In genomic region chr2:132208246-132208881, GRCm38 (mm10) we compare ENCODE assay signal across 17 mouse cellular contexts. TPM values are rescaled to one million over a fixed set of nuclear protein-coding genes. Genes with fewer than 3 reads are reported as not detected.
DNase-seq lines count a peak whose midpoint lies in the region; ATAC-seq and TF ChIP-seq lines count a peak whose summit lies in the region.
"Had no signal": no experiment of that assay in that cellular context is flagged by ENCODE, and none has a peak within 500 bp of the region (broad histone marks: within the 10 kb centered on the region; RNA-seq: fewer than 3 reads in every experiment).

No protein-coding gene starts in this region.

- in situ Hi-C loops in ES-E14 (cut with MboI; ENCODE audit: low sequenced_read_pairs in 2 of 2, unreplicated experiment in 2 of 2) = no loop called here

- no peak for TF ChIP-seq POLR2A in kidney, adult 2 months (IDR thresholded peaks at IDR 0.05; ENCODE audit: low read depth, low read length)

- no peak for TF ChIP-seq EP300 in liver, embryonic 14.5 days (IDR thresholded peaks at IDR 0.05; ENCODE audit: low read depth)

- TF ChIP-seq CTCF in kidney, adult 2 months (conservative IDR thresholded peaks at IDR 0.05; ENCODE audit: insufficient read depth, insufficient read length, low read depth, low read length) = no peak
- TF ChIP-seq CTCF in liver, embryonic 14.5 days (IDR thresholded peaks at IDR 0.05; ENCODE audit: low read depth) = no peak

- no peaks in the 10 kb centered on the region for H3K9me3 ChIP-seq in ES-E14 (ENCODE audit: control insufficient read depth, insufficient read depth, low read depth, low read length)
- no peaks in the 10 kb centered on the region for H3K9me3 ChIP-seq in liver, embryonic 14.5 days (ENCODE audit: control insufficient read depth, low read length)
- H3K9me3 ChIP-seq: forebrain, embryonic 15.5 days; limb, embryonic 13.5 days; midbrain, embryonic 15.5 days; neural tube, embryonic 12.5 days had no signal

- no peak overlapping the region for H3K4me3 ChIP-seq in kidney, adult 2 months (ENCODE audit: insufficient read depth, low read depth, low read length)
- H3K4me3 ChIP-seq in ES-E14 (ENCODE audit: insufficient read depth in 1 of 2, low read depth in 1 of 2, low read length in 2 of 2, poor library complexity in 1 of 2, severe bottlenecking in 1 of 2) = no peak overlapping the region
- no peak overlapping the region for H3K4me3 ChIP-seq in liver, embryonic 14.5 days (ENCODE audit: insufficient read depth in 1 of 2, low read depth in 2 of 2, low read length in 2 of 2)
- H3K4me3 ChIP-seq: forebrain, embryonic 15.5 days; limb, embryonic 13.5 days; midbrain, embryonic 15.5 days; neural tube, embryonic 12.5 days had no signal

- ATAC-seq in liver, embryonic 14.5 days (ENCODE audit: insufficient read depth) = 0 out of 2 replicates have a peak, but pooled peaks have one; percentile 43
- ATAC-seq: forebrain, embryonic 15.5 days; hindbrain, postnatal 0 days; midbrain, embryonic 15.5 days had no signal

- no peaks in the 10 kb centered on the region for H3K36me3 ChIP-seq in kidney, adult 2 months (ENCODE audit: control insufficient read depth, insufficient read depth, low read length)
- no peaks in the 10 kb centered on the region for H3K36me3 ChIP-seq in ES-E14 (ENCODE audit: control insufficient read depth, insufficient read depth, low read length, poor library complexity, severe bottlenecking)
- H3K36me3 ChIP-seq in liver, embryonic 14.5 days (replicated peaks; ENCODE audit: control insufficient read depth, insufficient read depth, low read depth) = no peaks in the 10 kb centered on the region
- H3K36me3 ChIP-seq: forebrain, embryonic 15.5 days; limb, embryonic 13.5 days; midbrain, embryonic 15.5 days; neural tube, embryonic 12.5 days had no signal

- peak; percentile 21 for DNase-seq in kidney, adult 2 months
- no peak for DNase-seq in kidney, adult 9 months
- no peak for DNase-seq in ES-E14 (ENCODE audit: low read depth, low spot score)
- peak; percentile 50 for DNase-seq in adrenal gland, postnatal 25 days
- peak; percentile 7 to 24 (median 17) for DNase-seq in liver, embryonic 14.5 days (ENCODE audit: low read depth in 3 of 3, low spot score in 3 of 3)
- DNase-seq in layer of hippocampus, postnatal 10 days (ENCODE audit: low spot score in 2 of 2) = no peak
- DNase-seq in layer of hippocampus, adult 8-10 months (ENCODE audit: low spot score in 2 of 2) = no peak
- DNase-seq in spleen, postnatal 36 days (ENCODE audit: low spot score in 2 of 2) = no peak
- DNase-seq: cerebellum, postnatal 25 days; lung, postnatal 14 days; right cerebral cortex, adult 18-20 months; thymus, adult 2 months had no signal

- H3K27me3 ChIP-seq in kidney, adult 2 months (replicated peaks; ENCODE audit: control insufficient read depth, insufficient read depth, low read length) = no peaks in the 10 kb centered on the region
- H3K27me3 ChIP-seq in liver, embryonic 14.5 days (ENCODE audit: control insufficient read depth, insufficient read depth, low read length) = no peaks in the 10 kb centered on the region
- H3K27me3 ChIP-seq: forebrain, embryonic 15.5 days; limb, embryonic 13.5 days; midbrain, embryonic 15.5 days; neural tube, embryonic 12.5 days had no signal

- H3K4me2 ChIP-seq in liver, embryonic 14.5 days (ENCODE audit: low read depth) = no peak overlapping the region
- H3K4me2 ChIP-seq: forebrain, embryonic 15.5 days; limb, embryonic 13.5 days; midbrain, embryonic 15.5 days; neural tube, embryonic 12.5 days had no signal

- 61% methylated on average over 8 of the region's 8 CpGs for WGBS in kidney, adult 2 months
- WGBS in liver, embryonic 14.5 days (ENCODE audit: insufficient replicate concordance) = 39% methylated on average over 8 of the region's 8 CpGs

- H3K27ac ChIP-seq in kidney, adult 2 months (ENCODE audit: insufficient read depth, low read depth, low read length) = no peak overlapping the region
- H3K27ac ChIP-seq in ES-E14 (ENCODE audit: insufficient read depth, low read depth, low read length, poor library complexity, severe bottlenecking) = no peak overlapping the region
- no peak overlapping the region for H3K27ac ChIP-seq in liver, embryonic 14.5 days
- H3K27ac ChIP-seq: forebrain, embryonic 15.5 days; hindbrain, postnatal 0 days; limb, embryonic 13.5 days; midbrain, embryonic 15.5 days; neural tube, embryonic 12.5 days had no signal

- H3K4me1 ChIP-seq in kidney, adult 2 months (ENCODE audit: control insufficient read depth, insufficient read depth, low read length) = no peaks in the 10 kb centered on the region
- H3K4me1 ChIP-seq in ES-E14 (ENCODE audit: control insufficient read depth in 2 of 2, insufficient read depth in 2 of 2, low read length in 2 of 2, poor library complexity in 1 of 2) = peaks cover 3 to 19% of the 10 kb centered on the region in 2 experiments; a peak in 2 of 4 replicates
- H3K4me1 ChIP-seq in liver, embryonic 14.5 days (replicated peaks; ENCODE audit: control insufficient read depth in 2 of 2, insufficient read depth in 2 of 2, low read length in 1 of 2) = peaks cover 0 to 6% of the 10 kb centered on the region in 2 experiments; a peak in 2 of 4 replicates
- H3K4me1 ChIP-seq: forebrain, embryonic 15.5 days; limb, embryonic 13.5 days; midbrain, embryonic 15.5 days; neural tube, embryonic 12.5 days had no signal

- no peak overlapping the region for H3K9ac ChIP-seq in ES-E14 (ENCODE audit: insufficient read depth, low read depth, low read length, poor library complexity, severe bottlenecking)
- H3K9ac ChIP-seq in liver, embryonic 14.5 days (replicated peaks) = no peak overlapping the region
- H3K9ac ChIP-seq: forebrain, embryonic 15.5 days; limb, embryonic 13.5 days; midbrain, embryonic 15.5 days; neural tube, embryonic 12.5 days had no signal

TF ChIP-seq in ES-E14, 5 proteins besides CTCF, POLR2A, EP300 and RAD21:
- no peak for TF ChIP-seq ZC3H11A (IDR thresholded peaks at IDR 0.05; ENCODE audit: borderline replicate concordance, low read depth, low read length)
- TF ChIP-seq CHD2 (IDR thresholded peaks at IDR 0.05; ENCODE audit: low read depth, low read length) = no peak
- peak; percentile 78 for TF ChIP-seq MAFK (IDR thresholded peaks at IDR 0.05; ENCODE audit: insufficient read depth, low read depth, low read length)

RNA-seq across cellular contexts. Expression of gene Tmem230, which starts 39.2 kb away (rescaled TPM):
- 42.7 and 57.5 TPM in 2 replicates for polyA plus RNA-seq in kidney, adult 2 months (2012; rRNA removed)
- 31.8 and 36.0 TPM in 2 replicates for total RNA-seq in ES-E14 (2012; rRNA removed)
- total RNA-seq in adrenal gland, postnatal 25 days (2021) = 46.2 and 46.4 TPM in 2 replicates
- polyA plus RNA-seq in liver, embryonic 14.5 days (2012; rRNA removed) = 9.0 and 11.8 TPM in 2 replicates
- polyA plus RNA-seq in liver, embryonic 14.5 days (2014; fragmentation: Nextera tagmentation; extraction: Ambion mirVana) = 15.2 and 15.7 TPM in 2 replicates
- total RNA-seq in layer of hippocampus, postnatal 10 days (2021) = 10 to 100 TPM; 24.1 to 26.0 TPM
- total RNA-seq in layer of hippocampus, adult 8-10 months (2022) = 10 to 100 TPM; 26.4 to 34.7 (median 31.1) TPM

RNA-seq across cellular contexts. Expression of gene Pcna, which starts 44.8 kb away (rescaled TPM):
- polyA plus RNA-seq in kidney, adult 2 months (2012; rRNA removed) = 35.9 and 38.2 TPM in 2 replicates
- 296 and 370 TPM in 2 replicates for total RNA-seq in ES-E14 (2012; rRNA removed)
- total RNA-seq in adrenal gland, postnatal 25 days (2021) = 92.6 and 103 TPM in 2 replicates
- 355 and 391 TPM in 2 replicates for polyA plus RNA-seq in liver, embryonic 14.5 days (2012; rRNA removed)
- polyA plus RNA-seq in liver, embryonic 14.5 days (2014; fragmentation: Nextera tagmentation; extraction: Ambion mirVana) = 356 and 377 TPM in 2 replicates
- 10 to 100 TPM; 55.0 to 59.2 TPM for total RNA-seq in layer of hippocampus, postnatal 10 days (2021)
- total RNA-seq in layer of hippocampus, adult 8-10 months (2022) = 10 to 100 TPM; 49.3 to 54.8 (median 50.2) TPM

RNA-seq across cellular contexts. Expression of gene Cds2, which starts 54.6 kb away (rescaled TPM):
- polyA plus RNA-seq in kidney, adult 2 months (2012; rRNA removed) = 47.3 and 48.1 TPM in 2 replicates
- 73.9 and 160 TPM in 2 replicates for total RNA-seq in ES-E14 (2012; rRNA removed)
- total RNA-seq in adrenal gland, postnatal 25 days (2021) = 70.5 and 91.0 TPM in 2 replicates
- polyA plus RNA-seq in liver, embryonic 14.5 days (2012; rRNA removed) = 4.6 TPM in 2 replicates
- 8.8 and 10.1 TPM in 2 replicates for polyA plus RNA-seq in liver, embryonic 14.5 days (2014; fragmentation: Nextera tagmentation; extraction: Ambion mirVana)
- total RNA-seq in layer of hippocampus, postnatal 10 days (2021) = 100 to 1,000 TPM; 165 to 168 TPM
- 100 to 1,000 TPM; 242 to 286 (median 261) TPM for total RNA-seq in layer of hippocampus, adult 8-10 months (2022)

Comparison
In these comparisons a context has a peak if more than half of its experiments do, and no peak if none do; other contexts are left out.
1. DNase-seq: peak in kidney, adult 2 months (single experiment), adrenal gland, postnatal 25 days (single experiment) and liver, embryonic 14.5 days (3 of 3); none in kidney, adult 9 months (single experiment), ES-E14 (single experiment), layer of hippocampus, postnatal 10 days (0 of 2), layer of hippocampus, adult 8-10 months (0 of 2) and spleen, postnatal 36 days (0 of 2).